Mouse (Mus musculus) neural tube, embryonic 14.5 days (tissue): Measurements from ENCODE around the gene Smim1. TPM values are rescaled to one million over a fixed set of nuclear protein-coding genes. Genes with fewer than 3 reads are reported as not detected.

ENCODE experiments used
- ATAC-seq: fragments of 200-750 bp; cut with Nextera tagmentation; 2 replicates; pipeline ENCODE4 v1.8.0; 2017; ENCODE audit warnings: low read depth, mild to moderate bottlenecking, moderate TSS enrichment, moderate library complexity
- H3K27ac ChIP-seq: fragments of 300-500 bp; sonication (generic); 2 replicates; pipeline ENCODE4 v1.5.1; 2014; ENCODE audit warnings: low read depth, mild to moderate bottlenecking, control low read depth, low read length, moderate library complexity, mixed read lengths
- H3K27me3 ChIP-seq: fragments of 300-500 bp; sonication (generic); 2 replicates; pipeline ENCODE4 v1.6.1; 2014; ENCODE audit warnings: low read length; ENCODE audit not compliant: control insufficient read depth, insufficient read depth
- H3K36me3 ChIP-seq: fragments of 300-500 bp; sonication (generic); 2 replicates; pipeline ENCODE4 v1.6.1; 2014; ENCODE audit warnings: low read length, mixed read lengths; ENCODE audit not compliant: control insufficient read depth, insufficient read depth
- H3K4me1 ChIP-seq: fragments of 300-500 bp; sonication (generic); 2 replicates; pipeline ENCODE4 v1.6.1; 2014; ENCODE audit warnings: low read length; ENCODE audit not compliant: control insufficient read depth, insufficient read depth
- H3K4me2 ChIP-seq: fragments of 300-500 bp; sonication (generic); 2 replicates; pipeline ENCODE4 v1.6.1; 2014; ENCODE audit warnings: mild to moderate bottlenecking, low read depth, low read length, control low read depth
- H3K4me3 ChIP-seq: fragments of 300-500 bp; sonication (generic); 2 replicates; pipeline ENCODE4 v1.5.1; 2014; ENCODE audit warnings: low read depth, low read length, control low read depth, mixed read lengths
- H3K9ac ChIP-seq: fragments of 300-500 bp; sonication (generic); replicated peaks from 2 replicates; pipeline ENCODE4 v1.6.1; 2014; ENCODE audit warnings: low read depth, mild to moderate bottlenecking, control low read depth, low read length, mixed read lengths
- H3K9me3 ChIP-seq: fragments of 300-500 bp; sonication (generic); 2 replicates; pipeline ENCODE4 v1.6.1; 2016; ENCODE audit warnings: low read length; ENCODE audit not compliant: control insufficient read depth
- WGBS: fragments of 180-500 bp; shearing (Covaris S2); extraction: QIAGEN DNeasy Blood & Tissue Kit; methylation state at CpG from one replicate; pipeline ENCODE4 v1.1.7; 2014; 5-methylcytosine and 5-hydroxymethylcytosine counted together
- polyA plus RNA-seq: library from polyadenylated mRNA; unstranded; fragments of >200 nt; fragmentation: Nextera tagmentation; extraction: Ambion mirVana; gene quantifications from 2 replicates; pipeline ENCODE4 v1.2.1, GENCODE M21; 2014

The Smim1 gene
- polyA plus RNA-seq, 1 experiment from 2014 or later, result 12.5 TPM

GRCm38 (mm10) chr4:154023754-154024601 is 2.1 kb downstream of the Smim1 start:
- Histone ChIP-seq H3K36me3 (peaks cover 27% of the 10 kb centered on the region), H3K4me3 (no peak overlapping the region), H3K9me3 (no peaks in the 10 kb centered on the region), H3K4me1 (peaks cover 12% of the 10 kb centered on the region; the same call in 1 of the 2 replicates), H3K27ac (no peak overlapping the region), H3K4me2 (no peak overlapping the region), H3K27me3 (0 out of 2 replicates have a peak, but pooled peaks cover 2% of the 10 kb centered on the region), H3K9ac (0 out of 2 replicates have a peak overlapping the region, but pooled peaks have one; percentile 3)
- ATAC-seq, result no peak
- 30% methylated on average over 8 of the region's 8 CpGs for WGBS

GRCm38 (mm10) chr4:154022844-154023243 is 3.2 kb downstream of the Smim1 start:
- Histone ChIP-seq H3K27ac (no peak overlapping the region), H3K4me3 (no peak overlapping the region), H3K36me3 (peaks cover 37% of the 10 kb centered on the region), H3K27me3 (0 out of 2 replicates have a peak, but pooled peaks cover 2% of the 10 kb centered on the region), H3K9me3 (no peaks in the 10 kb centered on the region), H3K4me1 (peaks cover 12% of the 10 kb centered on the region; the same call in 1 of the 2 replicates), H3K4me2 (no peak overlapping the region), H3K9ac (no peak overlapping the region)
- WGBS, result 40% methylated on average over 4 of the region's 4 CpGs
- no peak for ATAC-seq

- Histone ChIP-seq H3K27me3 (0 out of 2 replicates have a peak, but pooled peaks cover 2% of the 10 kb centered on the region), H3K36me3 (peaks cover 38% of the 10 kb centered on the region), H3K9me3 (no peaks in the 10 kb centered on the region), H3K9ac (no peak overlapping the region), H3K27ac (no peak overlapping the region), H3K4me2 (no peak overlapping the region), H3K4me3 (no peak overlapping the region), H3K4me1 (peaks cover 12% of the 10 kb centered on the region; the same call in 1 of the 2 replicates)
- WGBS, result 73% methylated on average over 4 of the region's 4 CpGs
- no peak for ATAC-seq
These were observed 3.6 kb downstream of the Smim1 start for GRCm38 (mm10) chr4:154022407-154022806.

GRCm38 (mm10) chr4:154021432-154021831 is 4.6 kb downstream of the Smim1 start:
- 92% methylated on average over 9 of the region's 9 CpGs for WGBS
- peaks cover 12% of the 10 kb centered on the region; the same call in 1 of the 2 replicates for H3K4me1 ChIP-seq
- H3K27me3 ChIP-seq, result 0 out of 2 replicates have a peak, but pooled peaks cover 2% of the 10 kb centered on the region
- no peak overlapping the region for H3K4me2 ChIP-seq
- ATAC-seq, result no peak
- H3K9me3 ChIP-seq, result no peaks in the 10 kb centered on the region
- H3K27ac ChIP-seq, result no peak overlapping the region
- H3K36me3 ChIP-seq, result peaks cover 44% of the 10 kb centered on the region
- no peak overlapping the region for H3K9ac ChIP-seq
- H3K4me3 ChIP-seq, result no peak overlapping the region

GRCm38 (mm10) chr4:154019571-154019970 is 6.5 kb downstream of the Smim1 start:
- Histone ChIP-seq H3K9ac (no peak overlapping the region), H3K4me1 (0 out of 2 replicates have a peak, but pooled peaks cover 4% of the 10 kb centered on the region), H3K4me3 (no peak overlapping the region), H3K27me3 (no peaks in the 10 kb centered on the region), H3K9me3 (no peaks in the 10 kb centered on the region), H3K4me2 (no peak overlapping the region), H3K36me3 (peaks cover 57% of the 10 kb centered on the region), H3K27ac (no peak overlapping the region)
- 74% methylated on average over 7 of the region's 7 CpGs for WGBS
- no peak for ATAC-seq

- Histone ChIP-seq H3K4me1 (peaks cover 15% of the 10 kb centered on the region), H3K9ac (no peak overlapping the region), H3K9me3 (no peaks in the 10 kb centered on the region), H3K4me3 (no peak overlapping the region), H3K36me3 (peaks cover 43% of the 10 kb centered on the region), H3K27me3 (no peaks in the 10 kb centered on the region), H3K4me2 (no peak overlapping the region), H3K27ac (no peak overlapping the region)
- WGBS, result 95% methylated on average over 11 of the region's 11 CpGs
- no peak for ATAC-seq
These were observed 10.6 kb downstream of the Smim1 start for GRCm38 (mm10) chr4:154015476-154015875.

- Histone ChIP-seq H3K36me3 (peaks cover 17% of the 10 kb centered on the region), H3K4me1 (peaks cover 15% of the 10 kb centered on the region), H3K9ac (peak overlapping the region; percentile 82), H3K27me3 (no peaks in the 10 kb centered on the region), H3K9me3 (no peaks in the 10 kb centered on the region), H3K27ac (peak overlapping the region; percentile 44; the same call in 1 of the 2 replicates), H3K4me2 (peak overlapping the region; percentile 99), H3K4me3 (peak overlapping the region; percentile 66)
- ATAC-seq, result no peak
- WGBS, result 2% methylated on average over 51 of the region's 55 CpGs
These were observed 13.7 kb downstream of the Smim1 start for GRCm38 (mm10) chr4:154012132-154012882.

GRCm38 (mm10) chr4:154011646-154012089 is 14.4 kb downstream of the Smim1 start, which contains the start of gene Lrrc47:
Lrrc47 (plus strand) TSS chr4:154011731.
- Histone ChIP-seq H3K9ac (peak within 1 kb of the TSS; percentile 82), H3K9me3 (no peaks in the 10 kb centered on the region), H3K36me3 (peaks cover 18% of the 10 kb centered on the region), H3K27ac (peak within 1 kb of the TSS; percentile 44; the same call in 1 of the 2 replicates), H3K27me3 (no peaks in the 10 kb centered on the region), H3K4me1 (peaks cover 15% of the 10 kb centered on the region), H3K4me3 (peak within 1 kb of the TSS; percentile 66), H3K4me2 (peak within 1 kb of the TSS; percentile 99)
- 1% methylated on average over 59 of the region's 59 CpGs for WGBS
- peak; percentile 96 for ATAC-seq
